Mouse (Mus musculus) CH12F3 (cell line): ENCODE data around the gene Tacr2.

Source experiments
- in situ Hi-C: fragments of 300-500 bp; cut with MboI; formaldehyde crosslinking; loops from 2 replicates; pipeline ENCODE4 v1.14.3; 2020; ENCODE audit warnings: low sequenced_read_pairs

The Tacr2 gene

GRCm38 (mm10) chr10:62252000-62252488 is at the start of gene Tacr2:
Tacr2 (plus strand) TSS chr10:62252438.
- in situ Hi-C loops, result loop anchor here (10.0 kb wide), 1 partner anchor 47 kb away; no protein-coding TSS in a partner anchor

DNA sequence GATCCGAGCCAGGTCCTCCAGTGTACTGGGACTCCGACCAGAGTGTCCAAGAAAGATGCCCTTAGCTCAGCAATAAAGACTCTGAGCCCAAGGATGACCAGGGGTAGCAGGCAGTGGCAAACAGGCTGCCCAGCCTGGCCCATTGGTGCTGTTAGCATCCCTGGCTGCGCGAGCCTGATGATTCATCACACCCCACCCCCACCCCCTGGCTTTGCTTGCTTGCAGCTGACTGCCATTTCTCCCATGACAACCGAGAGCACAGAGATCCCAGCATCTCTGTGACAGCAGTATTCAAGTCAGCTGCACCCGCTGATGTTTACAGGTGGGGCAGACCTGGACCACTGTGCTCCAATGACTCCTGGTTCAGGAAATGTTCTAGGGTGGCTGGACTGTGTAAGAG is 49.7 kb upstream of the Tacr2 start:
- in situ Hi-C loops, result loop anchor here (10.0 kb wide), 1 partner anchor 52 kb away; the partner anchor contains the start of gene Tacr2

DNA sequence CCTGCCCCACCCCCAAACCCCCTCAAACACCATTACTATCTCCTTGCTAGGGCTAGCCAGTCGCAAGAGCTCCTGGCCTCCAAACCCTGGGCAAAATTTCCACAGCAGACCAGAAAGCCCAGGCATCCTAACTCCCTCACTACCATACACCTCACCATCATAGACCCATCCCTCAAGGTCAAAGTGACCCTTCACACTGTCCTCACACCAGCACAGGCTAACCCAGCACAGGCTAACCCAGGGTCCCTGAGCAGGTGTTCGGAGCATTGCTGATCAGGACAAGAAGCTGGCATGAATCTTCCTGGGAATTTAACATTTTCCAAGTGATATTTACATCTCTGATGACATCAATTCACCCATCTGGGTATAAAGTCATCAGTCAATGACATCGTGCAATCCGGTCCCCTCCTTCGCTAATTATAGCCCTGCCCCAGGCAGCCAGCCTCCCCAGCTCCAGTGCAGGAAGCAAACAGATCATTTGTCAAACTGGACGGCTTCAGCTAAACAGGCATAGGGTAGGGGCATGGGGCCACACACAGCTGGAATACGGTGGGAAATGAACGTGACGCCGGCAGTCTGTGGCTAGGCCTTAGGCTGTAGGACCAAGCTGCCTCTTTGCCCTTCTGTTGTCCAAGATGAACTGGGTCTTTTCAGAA is 43.9 kb upstream of the Tacr2 start:
- in situ Hi-C loops, result loop anchor here (10.0 kb wide), 1 partner anchor 46 kb away; the partner anchor contains the start of gene Tacr2

- in situ Hi-C loops, result no loop called here
These were observed 40.9 kb upstream of the Tacr2 start for GRCm38 (mm10) chr10:62211310-62211709.

DNA sequence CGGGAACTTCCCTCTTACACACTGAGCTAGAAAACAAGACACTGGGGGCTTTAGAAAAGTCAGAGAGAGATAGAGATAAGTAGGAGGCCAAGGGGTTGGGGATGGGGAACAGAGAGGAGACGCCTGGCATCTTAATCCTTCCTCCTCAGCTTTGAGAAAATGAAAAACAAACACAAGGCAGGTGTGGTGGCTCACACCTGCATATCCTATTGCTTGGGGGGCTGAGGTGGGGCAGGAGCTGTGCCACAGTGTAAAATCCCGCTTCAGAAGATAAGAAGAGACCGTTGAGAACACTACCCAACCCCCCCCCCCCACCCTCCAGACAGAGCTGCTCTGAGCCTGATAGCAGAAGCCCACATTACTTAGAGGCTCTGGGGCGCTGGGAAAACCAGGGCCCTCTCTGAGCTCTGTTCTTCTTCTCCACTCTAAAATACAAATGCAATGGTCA is 37.0 kb upstream of the Tacr2 start:
- in situ Hi-C loops, result no loop called here

DNA sequence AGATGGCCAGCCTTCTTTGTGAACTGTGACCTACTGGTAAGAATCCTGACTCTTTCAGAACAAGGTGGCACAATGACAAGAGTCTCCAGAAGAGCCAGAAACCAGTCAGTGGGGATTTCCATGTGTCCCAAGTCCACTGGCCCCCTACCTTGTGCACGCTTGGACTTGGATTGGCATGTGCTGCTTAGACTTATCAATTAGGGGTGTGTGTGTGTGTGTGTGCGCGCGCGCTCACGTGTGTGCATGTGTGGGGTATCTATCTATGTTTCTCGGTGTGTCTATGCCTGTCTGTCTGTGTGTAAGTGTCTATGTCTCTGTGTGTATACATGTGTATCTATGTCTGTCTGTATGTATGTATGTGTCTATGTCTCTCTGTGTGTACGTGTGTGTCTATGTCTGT is 36.6 kb upstream of the Tacr2 start:
- in situ Hi-C loops, result no loop called here

GRCm38 (mm10) chr10:62216595-62216994 is 35.6 kb upstream of the Tacr2 start:
- in situ Hi-C loops, result no loop called here

- in situ Hi-C loops, result no loop called here
These were observed 35.0 kb upstream of the Tacr2 start for GRCm38 (mm10) chr10:62217196-62217595.

DNA sequence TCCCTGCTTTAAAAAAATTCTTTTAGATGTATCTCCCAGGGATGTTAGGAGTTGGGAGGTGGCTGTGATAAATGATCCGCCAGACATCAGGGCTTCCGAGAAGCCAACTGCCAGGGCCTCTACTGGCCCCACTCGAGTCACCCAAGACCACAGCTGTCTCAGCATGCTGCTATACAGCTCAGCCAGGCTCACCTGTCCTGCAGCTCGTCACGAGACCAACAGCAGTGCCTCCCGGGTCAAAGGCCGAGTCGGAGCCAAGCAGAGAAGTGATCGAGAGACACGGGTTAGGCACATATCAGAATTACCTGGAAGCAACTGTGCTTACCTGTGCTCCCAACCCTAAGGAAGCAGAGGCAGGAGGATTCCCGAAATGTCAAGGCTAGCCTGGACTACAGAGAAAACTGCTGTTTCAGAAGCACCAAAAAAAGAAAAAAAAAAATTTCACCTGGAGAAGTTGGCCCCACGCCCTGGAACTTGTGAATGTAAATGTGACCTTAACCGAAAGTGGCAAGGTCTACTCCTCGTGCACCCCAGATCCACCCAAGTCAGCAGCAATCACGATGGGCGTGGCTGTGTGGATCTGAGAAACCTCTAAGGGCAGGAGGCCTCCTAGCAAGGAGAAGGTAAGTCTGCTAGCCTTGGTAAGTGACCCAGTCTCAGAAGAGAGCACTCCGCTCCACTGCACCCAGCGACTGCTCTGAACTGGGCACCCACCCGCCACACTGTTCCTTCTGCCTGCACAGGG is 34.0 kb upstream of the Tacr2 start:
- in situ Hi-C loops, result no loop called here

GRCm38 (mm10) chr10:62218789-62219172 is 33.5 kb upstream of the Tacr2 start:
- in situ Hi-C loops, result no loop called here

- in situ Hi-C loops, result no loop called here
These were observed 31.3 kb upstream of the Tacr2 start for GRCm38 (mm10) chr10:62220732-62221514.

DNA sequence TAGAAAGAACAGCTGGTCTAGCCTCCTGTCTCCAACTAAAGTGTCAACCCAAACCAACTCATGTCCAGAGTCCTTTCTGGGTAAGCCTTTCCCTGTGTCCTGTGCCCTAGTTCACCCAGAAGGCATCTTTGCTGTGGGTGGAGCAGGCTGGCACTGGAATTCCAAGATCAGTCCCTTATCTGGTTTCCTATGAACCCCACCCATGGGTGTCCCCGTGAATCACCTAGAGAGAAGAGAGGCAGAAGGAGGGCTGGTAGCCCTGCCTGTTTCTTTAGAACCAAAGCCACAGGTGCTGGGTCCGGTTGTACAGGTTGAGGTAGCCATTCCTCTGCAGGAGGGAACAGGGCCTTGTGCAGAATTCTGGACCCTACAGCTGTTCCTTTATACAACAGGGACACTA is 30.6 kb upstream of the Tacr2 start:
- in situ Hi-C loops, result no loop called here

- in situ Hi-C loops, result no loop called here
These were observed 29.5 kb upstream of the Tacr2 start for GRCm38 (mm10) chr10:62222777-62223176.

- in situ Hi-C loops, result no loop called here
These were observed 28.0 kb upstream of the Tacr2 start for GRCm38 (mm10) chr10:62224231-62224630.

GRCm38 (mm10) chr10:62225839-62226238 is 26.4 kb upstream of the Tacr2 start:
- in situ Hi-C loops, result no loop called here

DNA sequence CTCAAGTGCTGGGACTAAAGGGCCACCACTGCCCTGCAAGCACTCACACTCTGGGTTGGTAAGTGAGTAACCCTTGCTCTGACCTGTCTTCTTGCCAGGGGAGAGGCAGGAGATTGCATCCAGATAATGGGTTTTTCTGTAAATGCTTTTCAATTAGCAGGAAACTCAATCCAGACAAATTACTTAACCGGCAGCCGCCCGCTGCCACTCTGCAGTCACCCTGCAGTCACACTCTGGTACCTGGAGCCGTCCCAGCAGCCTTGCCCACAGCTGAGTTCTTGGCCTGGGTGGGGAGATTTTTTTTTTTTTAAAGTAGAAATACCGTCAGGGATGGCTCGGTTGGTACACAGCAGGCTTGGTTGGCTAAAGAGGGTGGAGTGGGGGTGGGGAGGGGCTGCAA is 24.1 kb upstream of the Tacr2 start:
- in situ Hi-C loops, result no loop called here

DNA sequence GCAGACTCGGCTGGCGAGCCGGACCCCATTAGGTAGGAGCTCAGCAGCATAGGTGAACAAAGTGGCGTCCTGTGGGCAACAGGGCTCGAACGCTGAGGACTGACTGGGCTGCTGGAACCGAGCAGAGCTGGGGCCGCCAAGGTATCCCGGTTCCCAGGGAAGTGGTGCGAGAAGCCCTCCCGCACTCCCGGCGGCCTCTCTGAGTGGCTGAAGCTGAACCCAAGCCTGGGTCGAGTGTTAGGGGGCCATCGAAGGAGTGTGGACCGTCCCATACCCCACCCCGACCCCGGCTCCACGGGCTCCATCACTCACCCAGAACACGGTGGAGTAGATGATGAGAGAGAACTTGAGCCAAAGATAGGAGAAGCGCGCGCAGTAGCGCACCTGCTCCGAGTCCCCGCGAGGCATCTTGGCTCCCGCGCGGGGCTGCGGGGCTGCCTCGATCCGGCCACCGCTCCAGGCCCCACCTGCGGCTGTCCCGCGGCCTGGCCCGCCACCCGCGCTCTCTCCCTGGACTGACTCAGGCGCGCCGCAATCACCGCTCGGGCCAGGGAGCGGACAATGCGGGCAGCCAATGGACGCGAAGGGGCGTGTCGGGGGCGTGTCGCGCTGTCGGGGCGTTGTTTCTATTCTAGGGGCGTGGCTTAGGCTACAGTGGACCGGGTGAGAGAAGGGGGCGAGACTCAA is 21.4 kb upstream of the Tacr2 start, which contains the start of gene Tspan15:
TSS of gene Tspan15 (minus strand) at position 544 of the 687 bp plus-strand sequence.
- in situ Hi-C loops, result no loop called here

DNA sequence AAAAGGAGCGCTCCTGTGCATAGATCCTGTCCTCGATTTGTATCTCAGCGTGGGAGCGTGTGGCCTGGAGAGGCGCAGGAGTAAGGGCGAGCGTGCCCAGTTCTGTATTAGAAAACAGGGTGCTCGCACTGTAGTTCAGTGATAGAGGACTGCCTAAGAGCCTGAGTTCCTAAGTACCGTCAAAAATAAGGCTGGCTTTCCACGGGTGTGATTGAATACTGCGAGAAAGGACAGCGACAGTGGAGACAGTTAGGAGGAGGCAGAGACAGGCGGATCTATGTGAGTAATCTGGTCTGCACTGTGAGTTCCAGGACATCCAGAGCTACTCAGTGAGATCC is 20.9 kb upstream of the Tacr2 start:
- in situ Hi-C loops, result no loop called here

DNA sequence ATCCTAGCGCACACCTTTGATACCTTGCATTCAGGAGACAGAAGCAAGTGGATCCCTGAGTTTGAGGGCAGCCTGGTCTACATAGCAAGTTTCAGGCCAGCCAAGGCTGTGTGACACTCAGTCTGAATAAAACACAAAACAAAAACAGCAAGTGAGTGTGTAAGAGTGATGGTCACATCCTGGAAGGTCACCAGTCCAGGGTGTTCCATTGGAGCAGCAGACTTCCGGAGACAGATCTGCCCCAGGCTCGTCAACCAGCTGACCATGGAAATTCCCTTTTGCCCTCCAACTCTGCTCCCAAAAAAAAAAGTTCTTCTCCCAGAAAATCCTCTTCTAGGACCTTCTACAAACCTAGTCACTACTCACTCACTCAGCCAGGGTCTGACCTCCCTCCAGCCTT is 20.4 kb upstream of the Tacr2 start:
- in situ Hi-C loops, result no loop called here

- in situ Hi-C loops, result no loop called here
These were observed 16.1 kb upstream of the Tacr2 start for GRCm38 (mm10) chr10:62236165-62236564.

DNA sequence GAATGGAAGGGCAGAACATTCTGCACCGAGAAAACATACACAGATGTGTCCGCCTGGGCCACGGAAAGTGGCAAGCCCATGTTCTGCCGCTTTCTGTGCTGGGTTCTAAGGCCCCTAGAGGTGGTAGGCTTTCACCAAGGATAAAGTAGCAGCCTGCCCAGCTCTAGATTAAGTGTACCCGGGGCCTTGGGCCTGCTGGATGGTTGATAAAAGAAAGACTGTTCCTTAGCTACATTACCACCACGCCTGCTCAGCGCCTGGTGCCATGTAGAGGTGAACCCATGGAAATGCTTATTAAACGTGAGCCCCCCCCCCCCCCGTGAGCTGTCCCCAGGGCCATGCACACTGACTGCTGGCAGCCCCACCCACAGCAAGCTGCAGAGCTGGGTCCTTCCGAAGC is 15.0 kb upstream of the Tacr2 start:
- in situ Hi-C loops, result no loop called here
